Mouse (Mus musculus) Patski (cell line): ENCODE results near the gene Zfp513. TPM values are rescaled to one million over a fixed set of nuclear protein-coding genes. Genes with fewer than 3 reads are reported as not detected.

Experiments used
- ATAC-seq: fragments of 100-300 bp; one replicate; pipeline ENCODE4 v1.8.0; 2021
- CTCF ChIA-PET: fragments of 350-600 bp; sonication (Branson Sonifier 250); formaldehyde crosslinking; loops from one replicate; lab custom pipeline; 2022; ENCODE audit warnings: inconsistent platforms; lab: Charles Lee
- POLR2A ChIA-PET: fragments of 350-600 bp; sonication (Branson Sonifier 250); formaldehyde crosslinking; loops from one replicate; lab custom pipeline; 2022; ENCODE audit warnings: antibody characterized with exemption, inconsistent platforms; lab: Charles Lee
- DNase-seq: peaks from one replicate; pipeline ENCODE4 v3.0.0-alpha.2; 2011; ENCODE audit warnings: low read depth, low spot score
- H3K27me3 ChIP-seq: fragments of 371-371 bp; one replicate; pipeline ENCODE4 v1.5.1; 2021
- CTCF ChIP-seq: fragments of 100-300 bp; IDR thresholded peaks from one replicate; pipeline ENCODE4 v1.5.1; 2021
- in situ Hi-C: fragments of 300-500 bp; cut with MboI; formaldehyde crosslinking; loops from 3 replicates; pipeline ENCODE4 v1.11.1; 2018; ENCODE audit warnings: low pct_unique_long_range_greater_than_20kb, mixed read lengths
- polyA plus RNA-seq: library from polyadenylated mRNA; unstranded; gene quantifications from one replicate; pipeline ENCODE4 v1.2.3, GENCODE M21; 2021

The Zfp513 gene
- 44.0 TPM for polyA plus RNA-seq

GRCm38 (mm10) chr5:31201742-31202590 is at the start of gene Zfp513:
Gene Zfp513 (minus strand): TSS chr5:31202303.
- CTCF ChIA-PET = interaction anchor here (1.0 to 1.8 kb wide), 3 partner anchors 8 to 16 kb away, joined by 3 to 5 read pairs (median 5); partner anchors contain the start of genes Eif2b4 and Snx17
- H3K27me3 ChIP-seq = no peaks in the 10 kb centered on the region
- ATAC-seq (peak; percentile 88), DNase-seq (peak; percentile 99)
- TF ChIP-seq CTCF = no peak
- in situ Hi-C loops = no loop called here
- POLR2A ChIA-PET = interaction anchor here (0.5 to 3.3 kb wide), 7 partner anchors 9 to 125 kb away, joined by 3 to 14 read pairs (median 3); partner anchors contain the start of genes Eif2b4, Gm29609, Gm9970 and Gtf3c2

- in situ Hi-C loops = loop anchor here (10.0 kb wide), 1 partner anchor 73 kb away; no protein-coding TSS in a partner anchor
- POLR2A ChIA-PET = no interaction called here
Measured at GRCm38 (mm10) chr5:31251541-31252101, 49.5 kb upstream of the Zfp513 start, which contains the start of gene Krtcap3. Gene Krtcap3 (plus strand): TSS chr5:31251691.

GRCm38 (mm10) chr5:31250716-31251115 is 48.6 kb upstream of the Zfp513 start:
- DNase-seq (no peak), ATAC-seq (no peak)
- CTCF ChIA-PET = no interaction called here
- H3K27me3 ChIP-seq = no peaks in the 10 kb centered on the region
- POLR2A ChIA-PET = no interaction called here
- TF ChIP-seq CTCF = no peak
- in situ Hi-C loops = loop anchor here (10.0 kb wide), 1 partner anchor 74 kb away; no protein-coding TSS in a partner anchor

More at GRCm38 (mm10) chr5:31251541-31252101, 49.5 kb upstream of the Zfp513 start, which contains the start of gene Krtcap3:
- no peak for TF ChIP-seq CTCF
- ATAC-seq (no peak), DNase-seq (no peak)
- H3K27me3 ChIP-seq = no peaks in the 10 kb centered on the region
- CTCF ChIA-PET = interaction anchor here (0.6 kb wide), 1 partner anchor 10 kb away, joined by 3 read pairs; no protein-coding TSS in a partner anchor

GRCm38 (mm10) chr5:31242191-31242590 is 40.1 kb upstream of the Zfp513 start:
- no peaks in the 10 kb centered on the region for H3K27me3 ChIP-seq
- ChIA-PET CTCF (interaction anchor here (0.9 to 1.3 kb wide), 3 partner anchors 15 to 87 kb away, joined by 3 to 4 read pairs (median 3); no protein-coding TSS in a partner anchor), POLR2A (interaction anchor here (0.7 to 1.8 kb wide), 5 partner anchors 26 to 287 kb away, joined by 3 to 7 read pairs (median 5); partner anchors contain the start of gene Zfp513)
- DNase-seq (no peak), ATAC-seq (no peak)
- no peak for TF ChIP-seq CTCF
- in situ Hi-C loops = no loop called here

- H3K27me3 ChIP-seq = no peaks in the 10 kb centered on the region
- DNase-seq (no peak), ATAC-seq (no peak)
- no peak for TF ChIP-seq CTCF
- POLR2A ChIA-PET = interaction anchor here (0.9 to 1.8 kb wide), 4 partner anchors 12 to 41 kb away, joined by 4 to 6 read pairs (median 5); partner anchors contain the start of genes Ppm1g and Zfp513
- in situ Hi-C loops = no loop called here
- CTCF ChIA-PET = interaction anchor here (0.9 to 1.3 kb wide), 3 partner anchors 16 to 87 kb away, joined by 3 to 4 read pairs (median 3); no protein-coding TSS in a partner anchor
Measured at GRCm38 (mm10) chr5:31241522-31242034, 39.5 kb upstream of the Zfp513 start.

- ChIA-PET POLR2A (interaction anchor here (0.9 to 1.8 kb wide), 4 partner anchors 11 to 40 kb away, joined by 4 to 6 read pairs (median 5); partner anchors contain the start of genes Ppm1g and Zfp513), CTCF (no interaction called here)
- peak; percentile 98 for ATAC-seq
- peak; percentile 75 for DNase-seq
- no peaks in the 10 kb centered on the region for H3K27me3 ChIP-seq
- in situ Hi-C loops = no loop called here
- TF ChIP-seq CTCF = no peak
Measured at GRCm38 (mm10) chr5:31240637-31241521, 38.8 kb upstream of the Zfp513 start, which contains the start of the genes Nrbp1 and Gm9970. Gene Nrbp1 (plus strand): TSS chr5:31240864. Gene Gm9970 (minus strand): TSS chr5:31241232.

- CTCF ChIA-PET = interaction anchor here (0.6 kb wide), 1 partner anchor 1230 kb away, joined by 3 read pairs; no protein-coding TSS in a partner anchor
- in situ Hi-C loops = no loop called here
- H3K27me3 ChIP-seq = no peaks in the 10 kb centered on the region
- ATAC-seq (no peak), DNase-seq (no peak)
- no peak for TF ChIP-seq CTCF
- POLR2A ChIA-PET = no interaction called here
Measured at GRCm38 (mm10) chr5:31226641-31227040, 24.5 kb upstream of the Zfp513 start.

- no peaks in the 10 kb centered on the region for H3K27me3 ChIP-seq
- ATAC-seq = no peak
- TF ChIP-seq CTCF = no peak
- CTCF ChIA-PET = interaction anchor here (1.3 to 1.6 kb wide), 2 partner anchors 16 to 65 kb away, joined by 3 to 4 read pairs; no protein-coding TSS in a partner anchor
- POLR2A ChIA-PET = no interaction called here
- no peak for DNase-seq
- in situ Hi-C loops = no loop called here
Measured at GRCm38 (mm10) chr5:31222696-31223095, 20.6 kb upstream of the Zfp513 start.
